Mouse (Mus musculus) fat pad, adult 2 months (tissue): Measurements from ENCODE around the gene Sppl3.
A peak's percentile ranks its signal among the peaks of the same experiment; 100 is the strongest.

Experiments
- DNase-seq: peaks from one replicate; pipeline ENCODE4 v3.0.0-alpha.2; 2011; ENCODE audit warnings: low read depth, low spot score; ENCODE audit errors: extremely low read depth

Sppl3 gene

GRCm38 (mm10) chr5:114996447-114996846 is 14.5 kb upstream of the Sppl3 start:
- DNase-seq, result no peak

GRCm38 (mm10) chr5:114997327-114997726 is 13.6 kb upstream of the Sppl3 start:
- no peak for DNase-seq

DNA sequence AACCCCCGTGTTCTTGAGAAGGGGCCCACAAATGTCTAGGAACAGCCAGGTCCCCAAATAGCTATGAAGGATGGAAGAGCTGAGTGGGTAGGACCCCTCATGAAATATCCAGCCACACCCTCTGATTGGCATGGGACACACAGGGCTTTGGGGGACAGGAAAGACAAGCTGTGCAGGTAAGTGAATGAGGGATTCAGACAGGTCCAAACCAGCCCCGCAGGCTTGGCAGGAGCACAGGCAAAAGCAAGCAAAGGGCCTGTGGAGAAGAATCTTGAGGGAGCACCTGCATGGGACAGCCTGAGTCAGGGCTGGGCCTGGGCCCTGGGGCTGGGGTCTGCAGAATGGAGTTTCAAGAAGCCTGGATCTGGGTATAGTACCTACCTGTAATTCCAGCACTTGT is 10.4 kb upstream of the Sppl3 start:
- DNase-seq, result peak; percentile 78

DNA sequence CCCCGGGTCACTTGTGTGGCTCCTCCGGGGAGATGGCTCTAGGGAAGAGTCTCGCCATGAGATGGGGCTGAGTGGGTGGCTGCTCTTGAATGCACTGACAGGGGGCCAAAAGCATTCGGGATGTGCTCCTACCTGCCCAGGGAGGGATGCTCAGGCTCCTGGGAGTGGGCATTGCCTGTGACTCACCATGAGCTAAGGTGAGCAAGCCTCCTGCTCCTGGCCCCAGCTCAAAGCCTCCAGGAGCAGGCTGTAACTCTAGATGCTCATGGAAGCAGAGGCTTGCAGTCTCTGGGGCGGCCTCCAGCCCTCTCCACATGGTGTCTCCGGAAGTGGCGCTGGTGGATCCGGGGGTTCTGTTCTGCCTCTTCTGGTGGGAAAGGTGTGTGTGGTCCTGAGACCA is 9.5 kb upstream of the Sppl3 start:
- peak; percentile 75 for DNase-seq

- no peak for DNase-seq
Observed at GRCm38 (mm10) chr5:115002781-115003180, 8.2 kb upstream of the Sppl3 start.

GRCm38 (mm10) chr5:115003224-115003873 is 7.6 kb upstream of the Sppl3 start:
- DNase-seq, result no peak

GRCm38 (mm10) chr5:115007768-115008167 is 3.2 kb upstream of the Sppl3 start:
- peak; percentile 39 for DNase-seq

DNA sequence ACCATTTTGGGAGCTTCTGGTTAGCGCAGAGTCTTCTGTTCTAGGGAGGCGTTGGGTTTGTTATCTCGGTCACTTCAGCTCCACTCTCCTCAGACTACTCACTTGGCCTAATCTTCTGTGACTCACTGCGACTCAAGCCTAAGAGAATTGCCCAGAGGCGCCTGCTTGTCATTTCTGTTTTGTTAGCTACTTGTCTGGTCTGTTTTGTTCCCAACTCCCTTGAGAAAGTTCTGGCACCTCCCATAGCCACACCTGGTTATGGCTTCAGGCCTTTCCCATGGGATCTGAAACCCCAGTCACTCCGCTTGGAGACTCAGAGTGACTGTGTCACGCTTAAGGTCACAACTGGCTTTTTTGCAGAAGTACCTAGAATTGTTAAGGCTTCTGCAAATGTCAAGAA is 2.6 kb upstream of the Sppl3 start:
- peak; percentile 94 for DNase-seq

DNA sequence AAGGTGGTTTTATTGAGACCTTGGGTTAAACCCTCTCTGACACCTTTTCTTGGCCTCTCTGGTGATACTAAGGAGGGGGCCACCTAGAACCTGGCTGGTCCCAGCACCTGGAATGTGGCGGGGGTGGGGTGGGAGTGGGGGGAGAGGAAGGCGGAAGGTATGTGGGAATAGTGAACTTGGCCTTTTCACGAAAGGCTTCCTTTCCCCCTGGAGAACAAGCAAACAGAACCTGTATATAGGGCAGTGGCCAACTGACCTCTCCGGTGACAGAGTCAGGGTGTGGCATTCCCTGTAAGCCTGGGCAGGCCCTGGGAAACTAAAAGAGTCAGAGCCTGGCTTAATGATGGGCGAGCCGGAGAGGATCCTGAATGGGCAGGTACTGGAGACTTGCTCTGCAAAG is 1.8 kb upstream of the Sppl3 start:
- DNase-seq, result no peak

DNA sequence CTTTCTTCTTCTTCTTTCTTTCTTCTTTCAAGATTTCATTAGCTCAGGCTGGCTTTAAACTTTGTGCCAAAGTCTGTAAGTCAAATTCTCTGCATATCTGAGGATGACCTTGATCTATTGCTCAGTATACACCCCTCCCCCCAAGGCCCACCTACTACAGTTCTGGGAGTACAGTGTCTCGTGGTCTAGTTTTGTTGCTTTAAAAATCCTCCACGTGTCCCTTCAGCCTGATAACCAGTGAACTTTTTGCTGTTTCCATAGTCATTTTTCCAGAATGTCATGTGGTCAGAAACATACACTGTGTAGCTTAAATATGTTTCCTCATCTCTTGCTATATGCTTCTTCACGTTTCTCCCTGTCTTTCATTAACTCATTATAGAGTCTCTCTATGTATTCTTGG is 976 bp upstream of the Sppl3 start:
- no peak for DNase-seq

- DNase-seq, result no peak
Observed at GRCm38 (mm10) chr5:115011217-115011518, 231 bp downstream of the Sppl3 start.

GRCm38 (mm10) chr5:115011519-115012261 is 753 bp downstream of the Sppl3 start:
- no peak for DNase-seq

DNA sequence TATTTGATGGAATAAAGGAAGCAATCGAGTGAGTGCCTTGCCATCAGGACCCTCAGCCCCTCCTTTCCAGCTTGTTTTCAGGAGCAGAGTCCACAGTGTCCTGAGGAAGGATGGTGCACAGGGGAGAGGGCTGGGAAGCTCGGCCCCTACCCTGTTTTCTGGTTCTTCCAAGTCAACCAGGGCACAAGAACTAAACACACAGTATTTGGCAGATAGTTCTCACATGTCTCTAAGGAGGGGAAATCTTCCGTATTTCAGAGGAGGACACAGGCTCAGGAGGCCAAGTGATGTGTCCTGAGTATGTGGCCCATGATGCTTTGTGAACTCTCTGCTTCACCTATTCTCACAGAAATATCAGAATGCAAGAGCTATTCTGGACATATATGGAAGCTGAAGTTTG is 2.5 kb downstream of the Sppl3 start:
- DNase-seq, result no peak

DNA sequence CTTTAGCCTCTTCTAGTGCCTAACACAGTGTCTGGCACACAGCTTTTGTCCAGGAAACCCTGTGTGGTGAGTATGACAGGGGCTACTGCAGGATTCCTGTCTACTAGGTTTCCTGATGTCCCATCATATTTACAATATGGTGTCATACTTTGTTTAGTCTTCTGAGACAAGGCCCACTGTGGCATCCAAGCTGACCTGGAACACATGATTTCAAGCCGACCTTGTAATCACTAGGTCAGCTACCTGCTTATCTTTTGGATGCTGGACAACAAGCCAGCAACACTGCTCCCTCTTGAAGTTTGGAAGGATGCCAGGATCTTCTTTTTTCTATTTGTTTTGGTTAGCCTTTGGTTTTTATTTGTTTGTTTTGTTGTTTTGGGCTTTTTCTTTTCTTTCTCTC is 3.6 kb downstream of the Sppl3 start:
- DNase-seq, result no peak

GRCm38 (mm10) chr5:115015121-115015520 is 4.2 kb downstream of the Sppl3 start:
- DNase-seq, result no peak

- no peak for DNase-seq
Observed at GRCm38 (mm10) chr5:115018270-115018669, 7.3 kb downstream of the Sppl3 start.

GRCm38 (mm10) chr5:115018813-115019212 is 7.9 kb downstream of the Sppl3 start:
- no peak for DNase-seq

GRCm38 (mm10) chr5:115022021-115022420 is 11.1 kb downstream of the Sppl3 start:
- no peak for DNase-seq

DNA sequence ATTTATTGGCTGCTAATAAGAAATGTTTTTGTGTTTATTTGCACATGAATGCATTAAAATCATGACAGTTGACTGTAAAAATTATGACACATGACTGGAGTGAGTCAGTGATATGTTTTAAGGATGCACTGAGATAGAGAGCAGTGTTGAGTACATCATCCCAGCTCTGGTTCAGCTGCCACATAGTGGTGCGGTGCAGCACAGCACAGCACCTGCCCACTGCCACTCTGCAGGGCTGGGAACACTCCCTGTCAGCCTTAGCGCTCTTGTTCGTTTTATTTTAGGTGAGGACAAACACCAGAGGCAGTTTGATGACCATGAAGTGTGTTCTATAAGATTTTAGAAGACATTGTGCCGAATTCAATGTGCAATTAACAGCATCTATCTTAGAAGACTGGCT is 15.2 kb downstream of the Sppl3 start:
- DNase-seq, result no peak

DNA sequence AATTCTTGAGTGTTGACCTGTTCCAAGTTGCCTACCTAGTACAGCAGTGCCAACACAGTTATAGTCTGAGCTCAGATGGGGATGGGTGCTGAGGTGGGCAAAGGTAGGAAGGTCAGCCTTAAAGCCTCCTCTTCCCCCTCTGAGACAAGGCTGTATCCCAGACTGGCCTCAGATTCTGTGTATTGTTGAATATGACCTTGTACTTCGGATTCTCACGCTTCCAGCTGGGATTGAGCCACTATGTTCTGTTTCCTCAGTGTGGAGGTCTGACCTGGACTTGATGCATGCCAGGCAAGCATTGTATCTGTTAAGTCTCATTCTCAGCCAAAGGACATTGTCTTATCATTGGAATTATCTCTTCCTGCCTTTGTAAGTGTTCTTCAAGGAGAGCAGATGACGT is 16.2 kb downstream of the Sppl3 start:
- no peak for DNase-seq

DNA sequence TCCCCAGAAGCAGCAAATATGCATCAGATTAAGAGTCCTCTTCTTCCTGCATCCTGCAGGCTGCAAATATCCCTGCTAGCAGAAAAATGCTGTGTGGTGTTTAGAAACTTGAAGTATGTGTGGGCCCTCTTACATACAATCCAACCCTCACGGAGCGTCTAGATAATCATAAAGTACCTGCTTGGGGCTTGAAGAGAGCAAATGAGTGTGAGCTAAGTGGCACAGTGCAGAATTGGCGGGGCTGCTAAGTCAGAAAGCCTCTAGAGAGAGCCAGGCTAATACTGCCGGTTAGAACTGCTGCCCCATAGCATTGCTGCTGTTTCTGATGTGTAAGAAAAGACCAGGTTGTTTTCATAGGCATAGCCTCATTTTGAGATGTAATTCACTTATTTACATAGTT is 18.0 kb downstream of the Sppl3 start:
- no peak for DNase-seq

DNA sequence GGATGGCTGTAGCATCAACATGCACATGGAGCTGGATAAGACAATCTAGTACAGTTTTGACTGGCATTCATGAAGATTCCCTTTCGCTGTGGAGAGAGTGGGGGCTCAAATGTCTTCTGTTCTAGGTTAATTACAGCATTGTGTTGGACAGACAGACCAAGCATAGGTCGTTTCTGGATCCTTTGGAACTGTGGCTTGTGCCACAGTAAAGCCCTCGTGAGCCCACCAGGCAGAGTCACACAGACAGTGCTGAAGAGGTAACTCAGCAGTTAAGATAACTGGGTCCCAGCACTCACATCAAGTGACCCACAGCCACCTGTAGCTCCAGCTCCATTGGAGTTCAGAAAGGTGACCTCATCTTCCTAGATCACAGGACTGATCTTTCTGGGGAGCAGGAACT is 18.6 kb downstream of the Sppl3 start:
- no peak for DNase-seq

DNA sequence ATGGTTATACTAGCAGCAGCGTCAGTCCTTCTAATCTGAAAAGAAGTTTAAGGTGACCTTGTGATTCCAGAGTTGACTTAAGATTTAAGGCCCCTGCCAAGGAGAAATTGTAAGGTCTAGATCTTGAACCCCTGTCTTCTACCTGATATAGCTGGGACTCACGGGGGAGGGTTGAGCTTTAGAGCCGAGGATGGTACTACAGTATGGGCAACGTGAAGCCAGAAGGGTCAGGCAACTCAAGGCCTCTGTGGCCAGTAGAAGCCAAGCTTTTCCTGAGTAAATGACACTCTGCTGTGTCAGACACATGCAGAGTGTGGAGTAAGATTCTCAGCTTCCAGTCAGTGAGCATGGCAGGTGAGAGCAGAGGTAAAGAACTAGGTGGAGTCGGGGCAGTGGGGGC is 20.6 kb downstream of the Sppl3 start:
- no peak for DNase-seq
